Mouse (Mus musculus) midbrain, embryonic 14.5 days (tissue): ENCODE results near the gene Gfm2. TPM values are rescaled to one million over a fixed set of nuclear protein-coding genes. Genes with fewer than 3 reads are reported as not detected.
"Not testable (repeated sequence)": the region's sequence is repeated elsewhere in the genome, so short reads cannot be mapped to it uniquely, and the experiment has no call there.

Experiments used
- ATAC-seq: fragments of 200-750 bp; cut with Nextera tagmentation; 2 replicates; pipeline ENCODE4 v1.8.0; 2017; ENCODE audit warnings: moderate number of reproducible peaks, moderate library complexity; ENCODE audit not compliant: low FRiP score, low TSS enrichment
- DNase-seq: peaks from one replicate; pipeline ENCODE4 v3.0.0-alpha.2; 2015
- H3K27ac ChIP-seq: fragments of 300-500 bp; sonication (generic); replicated peaks from 2 replicates; pipeline ENCODE4 v1.5.1; 2014; ENCODE audit warnings: mild to moderate bottlenecking, low read depth, low read length, moderate library complexity
- H3K27me3 ChIP-seq: fragments of 300-500 bp; sonication (generic); 2 replicates; pipeline ENCODE4 v1.6.1; 2014; ENCODE audit warnings: low read length, control low read depth, mixed read lengths; ENCODE audit not compliant: control insufficient read depth, insufficient read depth
- H3K36me3 ChIP-seq: fragments of 300-500 bp; sonication (generic); 2 replicates; pipeline ENCODE4 v1.6.1; 2014; ENCODE audit warnings: low read length, control low read depth; ENCODE audit not compliant: control insufficient read depth, insufficient read depth
- H3K4me1 ChIP-seq: fragments of 300-500 bp; sonication (generic); 2 replicates; pipeline ENCODE4 v1.6.1; 2014; ENCODE audit warnings: mild to moderate bottlenecking, antibody characterized with exemption, low read length, control low read depth; ENCODE audit not compliant: control insufficient read depth, insufficient read depth
- H3K4me2 ChIP-seq: fragments of 300-500 bp; sonication (generic); 2 replicates; pipeline ENCODE4 v1.6.1; 2014; ENCODE audit warnings: mild to moderate bottlenecking, low read length, moderate library complexity
- H3K4me3 ChIP-seq: fragments of 300-500 bp; sonication (generic); replicated peaks from 2 replicates; pipeline ENCODE4 v1.5.1; 2014; ENCODE audit warnings: low read depth, low read length
- H3K9ac ChIP-seq: fragments of 300-500 bp; sonication (generic); replicated peaks from 2 replicates; pipeline ENCODE4 v1.6.1; 2014; ENCODE audit warnings: mild to moderate bottlenecking, low read length, moderate library complexity
- H3K9me3 ChIP-seq: fragments of 300-500 bp; sonication (generic); 2 replicates; pipeline ENCODE4 v1.6.1; 2016; ENCODE audit warnings: low read length, control low read depth, mixed read lengths; ENCODE audit not compliant: control insufficient read depth
- WGBS: fragments of 180-500 bp; shearing (Covaris S2); extraction: QIAGEN DNeasy Blood & Tissue Kit; methylation state at CpG from one replicate; pipeline ENCODE4 v1.1.7; 2014; 5-methylcytosine and 5-hydroxymethylcytosine counted together
- polyA plus RNA-seq: library from polyadenylated mRNA; unstranded; fragments of >200 nt; fragmentation: Nextera tagmentation; extraction: Ambion mirVana; gene quantifications from 2 replicates; pipeline ENCODE4 v1.2.1, GENCODE M21; 2014

Gene Gfm2
- polyA plus RNA-seq, 1 experiment from 2014 or later, result 36.5 TPM

GRCm38 (mm10) chr13:97129654-97130053 lies 8.1 kb upstream of the Gfm2 start:
- H3K9me3 ChIP-seq, H3K4me1 ChIP-seq, H3K9ac ChIP-seq, DNase-seq, H3K4me3 ChIP-seq, H3K27me3 ChIP-seq, ATAC-seq, H3K4me2 ChIP-seq, H3K27ac ChIP-seq: not testable (repeated sequence)
- H3K36me3 ChIP-seq, result peaks cover 44% of the 10 kb centered on the region
- WGBS, result 86% methylated on average over 2 of the region's 4 CpGs

- H3K27me3 ChIP-seq, H3K27ac ChIP-seq, H3K4me2 ChIP-seq, H3K9me3 ChIP-seq, ATAC-seq, H3K4me1 ChIP-seq, DNase-seq, H3K9ac ChIP-seq, H3K4me3 ChIP-seq: not testable (repeated sequence)
- H3K36me3 ChIP-seq, result peaks cover 45% of the 10 kb centered on the region
- no CpG with 5 or more reads among the region's 2 CpGs for WGBS
Observed at GRCm38 (mm10) chr13:97130413-97130812, 7.3 kb upstream of the Gfm2 start.

GRCm38 (mm10) chr13:97138404-97138931 lies 731 bp downstream of the Gfm2 start:
- Histone ChIP-seq H3K36me3 (peaks cover 20% of the 10 kb centered on the region), H3K27ac (peak overlapping the region; percentile 89), H3K4me3 (peak overlapping the region; percentile 80), H3K4me1 (peaks cover 11% of the 10 kb centered on the region), H3K9ac (peak overlapping the region; percentile 88), H3K4me2 (peak overlapping the region; percentile 57)
- H3K27me3 ChIP-seq, ATAC-seq, DNase-seq, H3K9me3 ChIP-seq: not testable (repeated sequence)
- WGBS, result 39% methylated on average over 8 of the region's 8 CpGs

GRCm38 (mm10) chr13:97142321-97142720 lies 4.6 kb downstream of the Gfm2 start:
- 91% methylated on average over 7 of the region's 7 CpGs for WGBS
- Histone ChIP-seq H3K4me2 (no peak overlapping the region), H3K27ac (no peak overlapping the region), H3K4me3 (no peak overlapping the region), H3K36me3 (peaks cover 35% of the 10 kb centered on the region), H3K9me3 (no peaks in the 10 kb centered on the region), H3K27me3 (no peaks in the 10 kb centered on the region), H3K4me1 (peaks cover 5% of the 10 kb centered on the region; the same call in 1 of the 2 replicates), H3K9ac (no peak overlapping the region)
- ATAC-seq (no peak), DNase-seq (no peak)

GRCm38 (mm10) chr13:97145834-97146233 lies 8.1 kb downstream of the Gfm2 start:
- H3K4me3 ChIP-seq, result no peak overlapping the region
- DNase-seq (peak; percentile 82), ATAC-seq (no peak)
- H3K4me1 ChIP-seq, result no peaks in the 10 kb centered on the region
- no peaks in the 10 kb centered on the region for H3K27me3 ChIP-seq
- peaks cover 64% of the 10 kb centered on the region for H3K36me3 ChIP-seq
- H3K27ac ChIP-seq, result no peak overlapping the region
- WGBS, result 62% methylated on average over 4 of the region's 4 CpGs
- H3K9me3 ChIP-seq, result no peaks in the 10 kb centered on the region
- H3K9ac ChIP-seq, result no peak overlapping the region
- H3K4me2 ChIP-seq, result no peak overlapping the region

- DNase-seq (no peak), ATAC-seq (no peak)
- no peak overlapping the region for H3K4me2 ChIP-seq
- no peak overlapping the region for H3K4me3 ChIP-seq
- no peaks in the 10 kb centered on the region for H3K9me3 ChIP-seq
- H3K4me1 ChIP-seq, result no peaks in the 10 kb centered on the region
- no peaks in the 10 kb centered on the region for H3K27me3 ChIP-seq
- no peak overlapping the region for H3K9ac ChIP-seq
- WGBS, result 89% methylated on average over 10 of the region's 10 CpGs
- H3K36me3 ChIP-seq, result peaks cover 78% of the 10 kb centered on the region
- H3K27ac ChIP-seq, result no peak overlapping the region
Observed at GRCm38 (mm10) chr13:97175520-97176264, 38.0 kb downstream of the Gfm2 start.

- ATAC-seq, result no peak
- Histone ChIP-seq H3K36me3 (peaks cover 75% of the 10 kb centered on the region), H3K9me3 (no peaks in the 10 kb centered on the region), H3K4me1 (no peaks in the 10 kb centered on the region), H3K27me3 (no peaks in the 10 kb centered on the region), H3K9ac (no peak overlapping the region), H3K4me3 (no peak overlapping the region), H3K4me2 (no peak overlapping the region), H3K27ac (no peak overlapping the region)
- WGBS, result 72% methylated on average over 5 of the region's 5 CpGs
- DNase-seq, result no peak
Observed at GRCm38 (mm10) chr13:97176731-97177130, 39.0 kb downstream of the Gfm2 start.

GRCm38 (mm10) chr13:97178943-97179342 lies 41.2 kb downstream of the Gfm2 start:
- Histone ChIP-seq H3K27ac (no peak overlapping the region), H3K9ac (no peak overlapping the region), H3K4me3 (no peak overlapping the region), H3K9me3 (no peaks in the 10 kb centered on the region), H3K36me3 (peaks cover 56% of the 10 kb centered on the region), H3K4me2 (no peak overlapping the region), H3K27me3 (no peaks in the 10 kb centered on the region), H3K4me1 (no peaks in the 10 kb centered on the region)
- ATAC-seq, result no peak
- 65% methylated on average over 7 of the region's 7 CpGs for WGBS
- no peak for DNase-seq
